Comparison of ENCODE assay signal across 8 mouse cellular contexts in the genomic region with DNA sequence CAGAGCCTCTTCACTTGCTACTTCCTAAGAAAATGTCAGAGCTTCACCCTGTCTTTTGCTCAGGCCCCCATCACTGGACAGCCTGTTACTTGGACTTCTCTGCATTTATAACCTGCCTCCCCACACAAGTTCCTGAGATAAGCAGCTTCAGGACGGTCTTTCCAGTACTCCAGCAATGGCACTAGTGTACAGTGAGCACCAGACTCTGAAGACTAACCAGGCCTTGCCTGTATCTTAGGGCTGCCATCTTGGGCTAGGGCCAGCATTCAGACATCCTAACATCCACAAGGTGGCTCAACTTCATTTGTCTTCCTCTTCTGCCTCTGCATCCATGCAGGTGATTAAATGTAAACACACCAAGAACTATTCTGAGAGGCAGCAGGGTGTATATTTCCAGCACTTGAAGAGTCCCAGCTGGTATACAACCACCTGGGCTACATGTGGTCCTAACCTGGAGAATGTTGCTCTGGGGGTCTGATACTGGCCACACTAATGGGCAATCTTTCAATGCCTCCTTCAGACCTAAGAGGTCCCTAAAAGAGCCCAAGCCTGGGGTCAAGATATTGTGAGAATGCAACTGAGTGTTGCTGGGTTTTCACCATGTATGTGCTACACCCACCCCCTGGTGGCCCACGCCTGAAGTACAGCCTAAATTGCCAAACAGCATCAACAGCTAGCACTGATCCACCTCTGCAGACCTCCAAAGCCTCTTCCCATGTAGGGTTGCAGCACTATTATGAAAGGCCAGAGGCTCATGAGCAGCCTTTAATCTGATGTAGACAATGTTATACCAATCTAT. TPM values are rescaled to one million over a fixed set of nuclear protein-coding genes. Genes with fewer than 3 reads are reported as not detected.
DNase-seq lines count a peak whose midpoint lies in the region; ATAC-seq and TF ChIP-seq lines count a peak whose summit lies in the region.

No protein-coding gene starts in this region.

- H3K9me3 ChIP-seq in embryonic facial prominence, embryonic 15.5 days (replicated peaks) = no peaks in the 10 kb centered on the region
- H3K9me3 ChIP-seq in heart, embryonic 11.5 days (replicated peaks; ENCODE audit: control insufficient read depth, low read length) = no peaks in the 10 kb centered on the region
- H3K9me3 ChIP-seq in kidney, embryonic 15.5 days (replicated peaks) = no peaks in the 10 kb centered on the region
- H3K9me3 ChIP-seq in lung, embryonic 14.5 days (ENCODE audit: low read depth, low read length) = no peaks in the 10 kb centered on the region
- no peaks in the 10 kb centered on the region for H3K9me3 ChIP-seq in neural tube, embryonic 15.5 days (replicated peaks)

- H3K36me3 ChIP-seq in embryonic facial prominence, embryonic 15.5 days = peaks cover 46% of the 10 kb centered on the region
- peaks cover 35% of the 10 kb centered on the region for H3K36me3 ChIP-seq in heart, embryonic 11.5 days (ENCODE audit: control insufficient read depth, insufficient read depth, low read length)
- H3K36me3 ChIP-seq in kidney, embryonic 15.5 days = peaks cover 52% of the 10 kb centered on the region
- peaks cover 54% of the 10 kb centered on the region for H3K36me3 ChIP-seq in lung, embryonic 14.5 days (ENCODE audit: insufficient read depth)
- H3K36me3 ChIP-seq in neural tube, embryonic 15.5 days = peaks cover 50% of the 10 kb centered on the region

- H3K4me3 ChIP-seq in embryonic facial prominence, embryonic 15.5 days (replicated peaks) = no peak overlapping the region
- H3K4me3 ChIP-seq in heart, embryonic 11.5 days (ENCODE audit: low read depth, low read length) = no peak overlapping the region
- H3K4me3 ChIP-seq in kidney, embryonic 15.5 days (replicated peaks) = no peak overlapping the region
- H3K4me3 ChIP-seq in lung, embryonic 14.5 days (ENCODE audit: low read depth, low read length) = no peak overlapping the region
- H3K4me3 ChIP-seq in neural tube, embryonic 15.5 days (replicated peaks) = no peak overlapping the region

- no peak overlapping the region for H3K4me2 ChIP-seq in embryonic facial prominence, embryonic 15.5 days (replicated peaks)
- H3K4me2 ChIP-seq in heart, embryonic 11.5 days = no peak overlapping the region
- H3K4me2 ChIP-seq in kidney, embryonic 15.5 days = no peak overlapping the region
- H3K4me2 ChIP-seq in lung, embryonic 14.5 days = no peak overlapping the region
- H3K4me2 ChIP-seq in neural tube, embryonic 15.5 days = no peak overlapping the region

- DNase-seq in CD8-positive naive resting alpha-beta T cell, adult 2 months (ENCODE audit: low read depth in 2 of 2, low spot score in 2 of 2) = peak; percentile 59 to 78
- peak; percentile 69 for DNase-seq in adrenal gland, adult 2 months
- DNase-seq in lung, embryonic 14.5 days = peak; percentile 91
- peak; percentile 90 for DNase-seq in thymus, postnatal 4 days

- H3K4me1 ChIP-seq in embryonic facial prominence, embryonic 15.5 days = peaks cover 41% of the 10 kb centered on the region
- H3K4me1 ChIP-seq in heart, embryonic 11.5 days (ENCODE audit: control insufficient read depth, insufficient read depth, low read length) = peaks cover 21% of the 10 kb centered on the region
- H3K4me1 ChIP-seq in kidney, embryonic 15.5 days = peaks cover 42% of the 10 kb centered on the region
- no peaks in the 10 kb centered on the region; the same call in 1 of the 2 replicates for H3K4me1 ChIP-seq in lung, embryonic 14.5 days (ENCODE audit: insufficient read depth)
- H3K4me1 ChIP-seq in neural tube, embryonic 15.5 days = peaks cover 20% of the 10 kb centered on the region

- peak overlapping the region; percentile 82; the same call in 1 of the 2 replicates for H3K27ac ChIP-seq in embryonic facial prominence, embryonic 15.5 days (replicated peaks)
- peak overlapping the region; percentile 46; the same call in 1 of the 2 replicates for H3K27ac ChIP-seq in heart, embryonic 11.5 days (ENCODE audit: low read depth, low read length)
- peak overlapping the region; percentile 54 for H3K27ac ChIP-seq in kidney, embryonic 15.5 days
- H3K27ac ChIP-seq in lung, embryonic 14.5 days (ENCODE audit: low read depth) = peak overlapping the region; percentile 21; the same call in 1 of the 2 replicates
- H3K27ac ChIP-seq in neural tube, embryonic 15.5 days (replicated peaks) = peak overlapping the region; percentile 19; the same call in 1 of the 2 replicates

- WGBS in embryonic facial prominence, embryonic 15.5 days = 6% methylated on average over 2 of the region's 2 CpGs
- WGBS in heart, embryonic 11.5 days (ENCODE audit: insufficient replicate concordance) = 3% methylated on average over 2 of the region's 2 CpGs
- WGBS in kidney, embryonic 15.5 days = 6% methylated on average over 2 of the region's 2 CpGs
- 3% methylated on average over 2 of the region's 2 CpGs for WGBS in lung, embryonic 14.5 days
- 9% methylated on average over 2 of the region's 2 CpGs for WGBS in neural tube, embryonic 15.5 days

- TF ChIP-seq CTCF in lung, embryonic 14.5 days (IDR thresholded peaks at IDR 0.05; ENCODE audit: low read depth) = peak; percentile 86

- H3K9ac ChIP-seq in embryonic facial prominence, embryonic 15.5 days = no peak overlapping the region
- no peak overlapping the region for H3K9ac ChIP-seq in heart, embryonic 11.5 days (ENCODE audit: low read depth, low read length)
- H3K9ac ChIP-seq in kidney, embryonic 15.5 days = no peak overlapping the region
- H3K9ac ChIP-seq in lung, embryonic 14.5 days = no peak overlapping the region
- 0 out of 2 replicates have a peak overlapping the region, but pooled peaks have one; percentile 10 for H3K9ac ChIP-seq in neural tube, embryonic 15.5 days (replicated peaks)

- no peaks in the 10 kb centered on the region for H3K27me3 ChIP-seq in embryonic facial prominence, embryonic 15.5 days
- H3K27me3 ChIP-seq in heart, embryonic 11.5 days (ENCODE audit: control insufficient read depth, insufficient read depth, low read length) = no peaks in the 10 kb centered on the region
- H3K27me3 ChIP-seq in kidney, embryonic 15.5 days = no peaks in the 10 kb centered on the region
- no peaks in the 10 kb centered on the region for H3K27me3 ChIP-seq in lung, embryonic 14.5 days (ENCODE audit: insufficient read depth, low read length)
- H3K27me3 ChIP-seq in neural tube, embryonic 15.5 days (replicated peaks) = no peaks in the 10 kb centered on the region

- no peak for ATAC-seq in embryonic facial prominence, embryonic 15.5 days (ENCODE audit: insufficient number of reproducible peaks, low FRiP score, low TSS enrichment, low read depth)
- no peak for ATAC-seq in heart, embryonic 11.5 days (replicated peaks; ENCODE audit: insufficient number of reproducible peaks, low FRiP score, low TSS enrichment)
- peak; percentile 43; the same call in 1 of the 2 replicates for ATAC-seq in kidney, embryonic 15.5 days (replicated peaks; ENCODE audit: low FRiP score)
- peak; percentile 49 for ATAC-seq in lung, embryonic 14.5 days (ENCODE audit: insufficient read depth)
- peak; percentile 21; the same call in 1 of the 2 replicates for ATAC-seq in neural tube, embryonic 15.5 days (ENCODE audit: low FRiP score)

RNA-seq across cellular contexts. Expression of gene Syngr1, which starts 14.6 kb away (rescaled TPM):
- total RNA-seq in adrenal gland, adult 2 months (2021) = 10 to 100 TPM; 24.4 to 47.8 TPM
- 86.9 and 119 TPM in 2 replicates for polyA plus RNA-seq in adrenal gland, adult 2 months (2012; rRNA removed)
- 13.5 and 13.7 TPM in 2 replicates for polyA plus RNA-seq in embryonic facial prominence, embryonic 15.5 days (2015; fragmentation: Nextera tagmentation; extraction: Ambion mirVana)
- polyA plus RNA-seq in heart, embryonic 11.5 days (2014; fragmentation: Nextera tagmentation; extraction: Ambion mirVana) = 15.2 and 20.7 TPM in 2 replicates
- 10.9 and 11.2 TPM in 2 replicates for polyA plus RNA-seq in kidney, embryonic 15.5 days (2015; fragmentation: Nextera tagmentation; extraction: Ambion mirVana)
- polyA plus RNA-seq in lung, embryonic 14.5 days (2014; fragmentation: Nextera tagmentation; extraction: Ambion mirVana) = 14.7 and 14.9 TPM in 2 replicates
- 59.3 and 64.6 TPM in 2 replicates for polyA plus RNA-seq in neural tube, embryonic 15.5 days (2015; fragmentation: Nextera tagmentation; extraction: Ambion mirVana)

RNA-seq across cellular contexts. Expression of gene Rpl3, which starts 15.1 kb away (rescaled TPM):
- 100 to 1,000 TPM; 376 to 618 TPM for total RNA-seq in adrenal gland, adult 2 months (2021)
- 500 and 520 TPM in 2 replicates for polyA plus RNA-seq in adrenal gland, adult 2 months (2012; rRNA removed)
- 1,004 and 1,072 TPM in 2 replicates for polyA plus RNA-seq in embryonic facial prominence, embryonic 15.5 days (2015; fragmentation: Nextera tagmentation; extraction: Ambion mirVana)
- 861 and 879 TPM in 2 replicates for polyA plus RNA-seq in heart, embryonic 11.5 days (2014; fragmentation: Nextera tagmentation; extraction: Ambion mirVana)
- polyA plus RNA-seq in kidney, embryonic 15.5 days (2015; fragmentation: Nextera tagmentation; extraction: Ambion mirVana) = 1,112 and 1,115 TPM in 2 replicates
- 1,315 and 1,365 TPM in 2 replicates for polyA plus RNA-seq in lung, embryonic 14.5 days (2014; fragmentation: Nextera tagmentation; extraction: Ambion mirVana)
- polyA plus RNA-seq in neural tube, embryonic 15.5 days (2015; fragmentation: Nextera tagmentation; extraction: Ambion mirVana) = 526 and 732 TPM in 2 replicates

RNA-seq across cellular contexts. Expression of gene Tab1, which starts 56.4 kb away (rescaled TPM):
- total RNA-seq in adrenal gland, adult 2 months (2021) = 10 to 100 TPM; 11.4 to 23.2 TPM
- 19.6 and 23.4 TPM in 2 replicates for polyA plus RNA-seq in adrenal gland, adult 2 months (2012; rRNA removed)
- polyA plus RNA-seq in embryonic facial prominence, embryonic 15.5 days (2015; fragmentation: Nextera tagmentation; extraction: Ambion mirVana) = 38.2 and 38.7 TPM in 2 replicates
- 18.8 and 25.1 TPM in 2 replicates for polyA plus RNA-seq in heart, embryonic 11.5 days (2014; fragmentation: Nextera tagmentation; extraction: Ambion mirVana)
- polyA plus RNA-seq in kidney, embryonic 15.5 days (2015; fragmentation: Nextera tagmentation; extraction: Ambion mirVana) = 34.6 and 39.1 TPM in 2 replicates
- polyA plus RNA-seq in lung, embryonic 14.5 days (2014; fragmentation: Nextera tagmentation; extraction: Ambion mirVana) = 32.5 and 34.2 TPM in 2 replicates
- 35.9 and 37.4 TPM in 2 replicates for polyA plus RNA-seq in neural tube, embryonic 15.5 days (2015; fragmentation: Nextera tagmentation; extraction: Ambion mirVana)

Comparison
In these comparisons a context has a peak if more than half of its experiments do, and no peak if none do; other contexts are left out.
1. ATAC-seq: peak in kidney, embryonic 15.5 days (single experiment), lung, embryonic 14.5 days (single experiment) and neural tube, embryonic 15.5 days (single experiment); none in embryonic facial prominence, embryonic 15.5 days (single experiment) and heart, embryonic 11.5 days (single experiment).
2. H3K27ac ChIP-seq: peak in every context shown above with its lines; median percentile 82 in embryonic facial prominence, embryonic 15.5 days; 54 in kidney, embryonic 15.5 days; 46 in heart, embryonic 11.5 days; 21 in lung, embryonic 14.5 days; 19 in neural tube, embryonic 15.5 days.
3. Peak in every context shown above with its lines, with median percentiles within 50 percentile points of each other: DNase-seq.